Mouse (Mus musculus): Measurements from ENCODE around the gene Zfp692. TPM values are rescaled to one million over a fixed set of nuclear protein-coding genes. Genes with fewer than 3 reads are reported as not detected.
A peak's percentile ranks its signal among the peaks of the same experiment; 100 is the strongest.

The Zfp692 gene
- polyA plus RNA-seq, 1 experiment, result 2.0 TPM

DNA sequence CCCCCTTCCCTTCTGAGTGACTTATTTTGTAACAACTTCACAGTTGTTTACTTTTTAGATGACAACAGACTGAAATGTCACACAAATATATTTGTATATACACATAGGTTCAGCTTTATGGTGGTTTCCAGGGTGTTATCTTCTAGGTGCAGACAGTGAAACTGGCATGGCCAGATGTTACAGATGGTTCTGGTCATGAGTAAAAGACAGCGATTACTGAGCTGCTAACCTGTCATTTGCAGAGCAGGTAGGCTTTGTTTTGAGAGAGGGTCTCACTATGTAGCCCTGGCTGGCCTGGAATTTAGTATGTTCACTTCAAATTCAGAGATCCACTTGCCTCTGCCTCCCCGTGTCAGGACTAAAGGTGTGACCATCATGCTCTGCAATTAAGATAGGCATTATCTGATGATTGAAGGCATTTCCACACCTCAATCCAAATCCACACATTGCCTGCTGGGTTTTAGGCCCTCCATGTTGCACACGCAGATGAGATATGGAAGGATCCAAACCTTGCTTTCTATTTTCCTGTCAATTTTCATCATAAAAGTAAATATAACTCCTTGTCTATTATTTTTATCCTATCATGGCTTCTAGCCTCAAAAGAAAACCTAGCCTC lies 17.9 kb downstream of the Zfp692 start:
- Histone ChIP-seq H3K4me3 (ENCODE audit: insufficient read depth, low read depth, low read length) (no peak overlapping the region), H3K27ac (replicated peaks; ENCODE audit: low read depth, low read length) (no peak overlapping the region), H3K4me1 (ENCODE audit: control insufficient read depth, insufficient read depth, insufficient read length, low read length) (peaks cover 6% of the 10 kb centered on the region; the same call in 1 of the 2 replicates)

DNA sequence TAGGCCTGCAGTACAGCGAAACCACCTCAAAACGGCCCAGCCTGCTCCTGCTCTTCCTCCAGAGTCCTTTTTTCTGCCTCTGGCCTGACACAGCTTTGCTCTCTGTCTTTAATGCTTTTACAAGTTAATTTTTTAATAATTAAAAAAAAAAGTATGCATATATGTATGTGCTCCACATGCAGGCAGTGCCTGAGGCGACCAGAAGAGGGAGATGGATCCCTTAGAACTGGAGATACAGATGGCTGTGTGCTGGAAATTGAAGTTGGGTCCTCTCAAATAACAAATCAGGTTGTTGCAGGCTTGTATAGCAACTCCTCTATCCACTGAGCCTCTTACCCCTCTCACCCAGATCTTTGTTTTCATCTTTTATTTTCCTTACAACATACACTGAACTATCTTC lies 19.9 kb downstream of the Zfp692 start:
- Histone ChIP-seq H3K4me3 (ENCODE audit: insufficient read depth, low read depth, low read length) (no peak overlapping the region), H3K4me1 (ENCODE audit: control insufficient read depth, insufficient read depth, insufficient read length, low read length) (peaks cover 6% of the 10 kb centered on the region), H3K27ac (replicated peaks; ENCODE audit: low read depth, low read length) (no peak overlapping the region)

DNA sequence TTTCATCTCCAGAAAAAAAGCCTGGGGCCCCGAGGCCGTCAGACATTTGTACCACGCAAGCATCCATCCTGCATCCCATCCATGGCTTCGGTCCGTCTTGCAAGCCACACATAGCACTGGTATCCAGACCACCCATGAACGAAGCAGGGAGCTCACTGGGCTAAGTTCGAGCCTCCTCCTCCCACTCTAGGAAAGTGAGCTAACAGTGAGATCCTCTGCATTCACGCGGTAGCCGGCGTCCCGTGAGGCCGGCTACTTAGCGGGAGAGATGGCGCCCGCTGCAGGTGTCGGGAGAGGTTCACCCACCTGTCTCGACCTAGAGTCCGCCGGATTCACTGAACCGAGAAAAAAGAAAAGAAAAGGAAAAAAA lies 23.0 kb downstream of the Zfp692 start:
- H3K4me3 ChIP-seq (ENCODE audit: insufficient read depth, low read depth, low read length), result peak overlapping the region; percentile 84
- H3K27ac ChIP-seq (replicated peaks; ENCODE audit: low read depth, low read length), result peak overlapping the region; percentile 50
- peaks cover 8% of the 10 kb centered on the region; the same call in 1 of the 2 replicates for H3K4me1 ChIP-seq (ENCODE audit: control insufficient read depth, insufficient read depth, insufficient read length, low read length)

DNA sequence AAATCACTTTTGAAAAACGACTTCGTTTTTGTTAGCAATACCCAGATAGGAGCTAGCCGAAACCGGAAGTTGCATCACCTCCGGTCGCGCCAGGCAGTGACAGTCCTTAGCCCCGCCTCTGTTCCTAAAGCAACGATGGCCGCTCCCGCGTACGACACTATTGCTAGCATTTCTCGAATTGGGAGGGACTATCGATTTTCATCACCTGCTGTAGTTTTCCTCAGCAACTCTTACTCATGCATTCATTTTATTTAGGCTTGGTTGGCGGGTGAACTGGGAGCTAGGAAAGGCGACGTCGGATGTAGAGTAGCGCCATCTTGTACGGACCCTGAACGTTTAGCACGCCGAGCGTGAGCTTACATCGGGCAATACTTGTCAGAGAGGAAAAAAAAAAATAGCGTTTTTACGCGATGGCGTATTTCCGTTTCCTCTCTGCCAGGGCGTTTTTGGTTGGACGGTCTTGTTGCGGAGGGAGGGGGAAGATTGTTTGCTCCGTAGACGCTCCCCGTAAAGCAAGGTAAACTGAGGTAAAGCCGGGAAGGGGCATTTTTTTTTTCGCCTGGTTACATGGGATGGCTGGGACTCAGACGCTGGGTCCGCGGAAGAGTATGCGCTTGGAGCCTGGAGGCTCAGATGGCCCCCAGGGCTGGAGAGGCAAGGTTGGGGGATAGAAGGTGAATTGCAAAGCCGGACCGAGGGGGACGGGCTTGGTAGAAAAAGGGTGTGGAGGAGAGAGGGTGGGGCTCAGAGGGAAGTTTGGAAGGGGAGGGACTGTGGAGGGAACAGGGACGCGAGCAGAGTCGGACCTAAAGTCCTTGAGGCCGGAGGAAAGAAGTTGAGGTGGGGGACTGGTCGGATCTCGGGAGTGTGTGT lies 23.6 kb downstream of the Zfp692 start, which contains the start of the genes Zfp672 and Sh3bp5l:
TSS of gene Zfp672 (minus strand) at position 64 of the 873 bp plus-strand sequence.
TSS of gene Sh3bp5l (plus strand) at position 449 of the 873 bp plus-strand sequence.
- Histone ChIP-seq H3K4me1 (ENCODE audit: control insufficient read depth, insufficient read depth, insufficient read length, low read length) (peaks cover 8% of the 10 kb centered on the region; the same call in 1 of the 2 replicates), H3K27ac (replicated peaks; ENCODE audit: low read depth, low read length) (peak within 1 kb of the TSS; percentile 96), H3K4me3 (ENCODE audit: insufficient read depth, low read depth, low read length) (peak within 1 kb of the TSS; percentile 84)

DNA sequence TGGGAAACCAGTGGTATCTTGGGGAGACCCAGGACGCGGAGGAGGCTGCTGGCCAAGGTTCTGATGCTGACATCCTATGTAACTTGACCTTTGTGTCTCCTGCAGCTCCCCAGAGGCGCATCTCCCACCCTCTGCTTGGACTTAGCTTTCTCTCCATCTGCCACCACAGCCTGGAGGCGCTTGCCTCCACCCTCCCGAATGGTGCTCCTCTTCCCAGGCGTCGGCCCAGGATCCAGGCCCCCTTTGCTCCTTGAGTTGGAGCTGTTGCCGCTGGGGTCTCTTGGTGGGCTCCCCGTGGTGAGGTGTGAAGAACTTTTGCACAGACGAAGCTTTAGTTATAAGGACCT lies 24.3 kb downstream of the Zfp692 start:
- peak overlapping the region; percentile 84 for H3K4me3 ChIP-seq (ENCODE audit: insufficient read depth, low read depth, low read length)
- peak overlapping the region; percentile 71 for H3K27ac ChIP-seq (replicated peaks; ENCODE audit: low read depth, low read length)
- H3K4me1 ChIP-seq (ENCODE audit: control insufficient read depth, insufficient read depth, insufficient read length, low read length), result peaks cover 8% of the 10 kb centered on the region; the same call in 1 of the 2 replicates

DNA sequence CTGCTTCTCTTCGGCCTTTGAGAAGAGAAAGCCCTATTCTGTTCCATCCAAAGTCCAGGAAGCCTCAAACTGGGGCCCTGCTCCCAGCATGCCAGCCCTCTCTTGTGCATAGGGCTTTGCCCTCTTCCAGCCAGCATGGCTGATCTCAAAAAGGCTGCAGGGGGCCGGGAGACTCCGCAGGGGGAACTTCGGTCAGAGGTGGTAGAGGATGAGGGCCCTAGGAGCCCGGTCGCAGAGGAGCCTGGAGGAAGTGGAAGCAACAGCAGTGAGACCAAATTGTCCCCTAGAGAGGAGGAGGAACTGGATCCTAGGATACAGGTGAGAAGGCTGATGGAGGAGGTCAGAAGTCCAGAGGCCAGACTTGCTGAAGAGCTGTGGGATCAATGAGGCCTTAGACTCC lies 24.7 kb downstream of the Zfp692 start:
- Histone ChIP-seq H3K4me3 (ENCODE audit: insufficient read depth, low read depth, low read length) (peak overlapping the region; percentile 84), H3K4me1 (ENCODE audit: control insufficient read depth, insufficient read depth, insufficient read length, low read length) (peaks cover 8% of the 10 kb centered on the region; the same call in 1 of the 2 replicates), H3K27ac (replicated peaks; ENCODE audit: low read depth, low read length) (no peak overlapping the region)

DNA sequence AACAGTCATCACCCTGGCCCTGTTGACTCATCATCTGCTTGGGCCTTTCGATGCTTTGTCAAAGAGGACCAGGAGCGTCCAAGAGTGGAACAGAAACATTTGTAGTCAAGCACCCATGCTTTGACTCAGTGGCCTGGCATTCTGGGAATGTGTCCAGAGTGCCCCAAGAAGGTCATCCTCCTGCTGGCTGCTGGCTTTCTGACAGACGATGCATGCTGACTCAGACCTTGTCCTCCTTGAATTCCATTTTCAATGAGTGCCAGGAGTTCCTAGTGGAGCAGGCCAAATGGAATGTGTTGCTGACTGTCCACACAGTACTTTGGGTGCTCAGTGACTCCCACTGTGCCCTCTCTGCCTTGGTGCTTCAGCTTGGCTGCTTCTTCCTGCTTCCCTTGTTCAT lies 27.9 kb downstream of the Zfp692 start:
- no peak overlapping the region for H3K27ac ChIP-seq (replicated peaks; ENCODE audit: low read depth, low read length)
- H3K4me1 ChIP-seq (ENCODE audit: control insufficient read depth, insufficient read depth, insufficient read length, low read length), result peaks cover 8% of the 10 kb centered on the region; the same call in 1 of the 2 replicates
- no peak overlapping the region for H3K4me3 ChIP-seq (ENCODE audit: insufficient read depth, low read depth, low read length)

DNA sequence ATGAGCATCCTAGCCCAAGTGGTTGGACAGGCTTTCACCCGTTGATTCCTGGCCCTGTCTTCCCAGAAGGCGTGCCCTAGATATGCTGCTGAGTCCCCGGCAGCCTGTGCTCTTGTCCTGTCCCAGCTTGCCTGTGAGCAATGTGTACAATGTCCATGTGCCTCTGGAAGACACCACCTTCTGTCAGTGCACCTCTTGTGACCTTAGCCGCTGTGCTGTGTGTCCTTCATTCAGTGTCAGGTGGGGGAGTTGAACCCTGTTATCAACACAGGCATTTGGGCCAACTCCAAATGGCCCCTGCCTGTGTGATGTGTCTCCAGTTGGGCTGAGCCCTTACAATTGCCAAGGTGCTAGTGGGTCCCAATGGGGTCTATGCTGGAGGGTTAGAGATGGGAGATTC lies 39.9 kb downstream of the Zfp692 start:
- no peak overlapping the region for H3K27ac ChIP-seq (replicated peaks; ENCODE audit: low read depth, low read length)
- H3K4me3 ChIP-seq (ENCODE audit: insufficient read depth, low read depth, low read length), result no peak overlapping the region
- no peaks in the 10 kb centered on the region for H3K4me1 ChIP-seq (ENCODE audit: control insufficient read depth, insufficient read depth, insufficient read length, low read length)

DNA sequence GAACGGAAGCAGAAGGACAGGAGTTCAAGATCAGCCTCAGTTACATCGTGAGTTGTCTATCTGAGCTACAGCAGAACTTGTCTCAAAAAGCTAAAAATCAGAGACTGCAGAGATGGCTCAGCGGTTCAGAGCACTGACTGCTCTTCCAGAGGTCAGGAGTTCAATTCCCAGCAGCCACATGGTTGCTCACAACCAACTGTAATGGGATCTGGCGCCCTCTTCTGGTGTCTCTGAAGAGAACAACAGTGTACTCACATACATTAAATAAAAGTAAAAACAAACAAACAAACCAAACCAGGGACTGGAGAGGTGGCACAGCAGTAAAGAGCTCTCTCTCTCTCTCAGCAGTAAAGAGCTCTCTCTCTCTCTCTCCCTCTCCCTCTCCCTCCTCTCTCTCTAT lies 43.8 kb downstream of the Zfp692 start:
- Histone ChIP-seq H3K4me3 (ENCODE audit: insufficient read depth, low read depth, low read length) (no peak overlapping the region), H3K4me1 (ENCODE audit: control insufficient read depth, insufficient read depth, insufficient read length, low read length) (no peaks in the 10 kb centered on the region), H3K27ac (replicated peaks; ENCODE audit: low read depth, low read length) (no peak overlapping the region)

DNA sequence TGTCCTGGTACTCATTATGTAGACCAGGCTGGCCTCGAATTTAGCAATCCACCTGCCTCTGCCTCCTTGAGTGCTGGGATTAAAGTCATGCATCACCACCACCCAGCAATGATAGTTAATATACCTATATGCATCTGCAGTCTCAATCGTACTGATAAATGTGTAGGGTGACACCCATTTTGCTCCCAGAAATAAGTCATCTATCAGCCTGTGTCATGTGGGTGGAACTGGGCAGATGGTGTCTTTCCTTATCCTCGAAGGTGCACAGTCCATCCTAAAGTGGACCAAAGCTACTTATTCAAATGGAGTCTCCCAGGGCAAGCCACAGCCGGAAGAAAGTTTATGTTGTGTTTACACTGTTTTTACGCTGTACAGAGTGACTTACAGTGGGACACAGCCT lies 44.3 kb downstream of the Zfp692 start:
- Histone ChIP-seq H3K4me3 (ENCODE audit: insufficient read depth, low read depth, low read length) (no peak overlapping the region), H3K27ac (replicated peaks; ENCODE audit: low read depth, low read length) (no peak overlapping the region), H3K4me1 (ENCODE audit: control insufficient read depth, insufficient read depth, insufficient read length, low read length) (no peaks in the 10 kb centered on the region)

DNA sequence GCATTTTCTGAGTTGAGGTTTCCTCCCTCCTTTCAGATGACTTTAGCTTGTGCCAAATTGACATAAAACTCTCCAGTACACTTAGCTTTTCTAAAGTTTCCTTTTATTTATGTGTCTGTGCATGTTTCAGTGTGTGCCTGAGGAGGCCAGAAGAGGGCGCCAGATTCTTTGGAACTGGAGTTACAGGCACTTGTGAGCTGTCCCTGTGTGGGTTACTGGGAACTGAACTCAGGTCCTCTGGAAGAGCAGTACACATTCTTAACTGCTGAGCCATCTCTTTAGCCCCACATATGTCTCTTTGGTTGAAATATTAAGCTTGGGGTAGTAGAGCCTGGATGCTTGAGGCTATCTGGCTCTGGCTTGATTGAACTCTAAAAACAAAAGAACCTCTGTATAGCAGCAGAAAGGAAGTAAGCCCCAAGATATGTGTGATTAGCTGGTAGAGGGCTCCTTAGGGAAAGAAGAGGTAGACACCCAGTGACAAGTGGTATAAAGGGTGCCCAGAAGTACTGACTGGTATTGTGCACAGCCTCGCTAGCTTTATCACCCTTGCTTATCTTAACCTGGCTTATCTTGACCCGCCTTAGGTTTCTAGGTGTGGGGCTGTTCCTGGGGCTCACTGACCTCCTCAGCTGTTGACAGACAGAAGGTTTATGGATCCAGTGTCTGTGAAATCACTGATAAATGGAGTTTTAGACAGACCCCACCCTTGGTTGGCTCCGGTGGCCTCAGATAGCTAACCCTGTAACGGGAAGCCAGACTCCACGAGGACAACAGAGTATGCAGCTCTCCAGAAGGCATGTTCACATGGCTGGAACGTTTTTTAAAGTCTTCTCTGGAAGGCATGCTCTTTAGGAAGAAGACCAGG lies 46.0 kb downstream of the Zfp692 start:
- Histone ChIP-seq H3K27ac (replicated peaks; ENCODE audit: low read depth, low read length) (no peak overlapping the region), H3K4me3 (ENCODE audit: insufficient read depth, low read depth, low read length) (no peak overlapping the region), H3K4me1 (ENCODE audit: control insufficient read depth, insufficient read depth, insufficient read length, low read length) (no peaks in the 10 kb centered on the region)

DNA sequence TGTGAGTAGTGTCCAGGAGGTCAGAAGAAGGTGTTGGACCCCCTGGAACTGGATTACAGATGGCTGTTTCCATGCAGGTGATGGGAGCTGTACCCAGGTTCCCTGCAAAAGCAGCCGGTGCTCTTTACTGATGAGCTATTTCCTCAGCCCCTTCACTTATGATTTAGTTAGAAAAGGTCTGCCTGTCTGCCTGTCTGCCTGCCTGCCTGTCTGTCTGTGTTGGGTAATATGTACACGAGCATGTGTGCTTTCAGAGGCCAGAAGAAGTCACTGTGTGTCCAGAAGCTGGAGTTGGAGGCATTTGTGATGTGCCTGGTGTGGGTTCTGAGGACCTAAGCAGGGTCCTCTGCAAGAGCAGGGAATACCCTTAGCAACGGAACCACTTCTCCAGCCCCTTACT lies 46.8 kb downstream of the Zfp692 start:
- no peaks in the 10 kb centered on the region for H3K4me1 ChIP-seq (ENCODE audit: control insufficient read depth, insufficient read depth, insufficient read length, low read length)
- no peak overlapping the region for H3K27ac ChIP-seq (replicated peaks; ENCODE audit: low read depth, low read length)
- no peak overlapping the region for H3K4me3 ChIP-seq (ENCODE audit: insufficient read depth, low read depth, low read length)

DNA sequence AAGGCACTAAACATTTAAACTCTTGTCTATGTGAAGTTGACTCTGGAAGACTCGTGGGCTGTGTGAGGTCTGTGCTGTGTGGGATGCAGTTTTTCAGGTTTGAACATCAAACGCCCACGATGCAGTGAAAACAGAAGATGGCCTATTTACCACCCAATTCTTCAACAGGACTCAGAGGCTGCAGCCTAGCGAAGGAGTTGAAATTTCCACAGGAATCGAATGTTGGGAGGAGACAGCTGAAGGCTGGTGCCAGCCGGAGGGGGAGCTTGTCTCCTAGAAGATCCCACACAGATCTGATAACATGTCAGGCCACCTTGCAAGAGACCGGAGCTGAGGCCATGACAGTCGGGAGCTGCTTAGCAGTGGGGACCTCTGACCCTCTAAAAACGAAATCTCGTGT lies 47.6 kb downstream of the Zfp692 start:
- no peak overlapping the region for H3K27ac ChIP-seq (replicated peaks; ENCODE audit: low read depth, low read length)
- no peak overlapping the region for H3K4me3 ChIP-seq (ENCODE audit: insufficient read depth, low read depth, low read length)
- H3K4me1 ChIP-seq (ENCODE audit: control insufficient read depth, insufficient read depth, insufficient read length, low read length), result no peaks in the 10 kb centered on the region

DNA sequence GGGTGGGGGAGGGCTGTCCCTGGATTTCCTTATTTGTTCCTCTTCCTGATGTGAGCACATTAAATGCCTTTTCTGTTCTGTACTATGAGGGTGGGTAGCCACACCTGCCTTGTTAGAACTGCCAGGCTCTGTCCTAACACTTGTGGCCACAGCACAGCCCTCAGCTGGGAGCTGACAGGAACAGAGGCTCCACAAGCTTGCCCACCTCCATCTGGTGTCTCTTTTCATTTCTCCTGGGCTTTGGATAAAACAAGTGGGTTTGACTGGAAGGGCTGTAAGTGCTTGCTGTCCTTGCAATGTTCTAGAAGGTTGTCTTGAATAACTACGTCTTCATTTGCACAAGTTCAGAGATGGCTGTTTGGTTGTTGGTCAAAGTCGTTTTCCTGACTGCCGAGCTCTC lies 48.1 kb downstream of the Zfp692 start:
- H3K4me3 ChIP-seq (ENCODE audit: insufficient read depth, low read depth, low read length), result no peak overlapping the region
- no peak overlapping the region for H3K27ac ChIP-seq (replicated peaks; ENCODE audit: low read depth, low read length)
- no peaks in the 10 kb centered on the region for H3K4me1 ChIP-seq (ENCODE audit: control insufficient read depth, insufficient read depth, insufficient read length, low read length)

DNA sequence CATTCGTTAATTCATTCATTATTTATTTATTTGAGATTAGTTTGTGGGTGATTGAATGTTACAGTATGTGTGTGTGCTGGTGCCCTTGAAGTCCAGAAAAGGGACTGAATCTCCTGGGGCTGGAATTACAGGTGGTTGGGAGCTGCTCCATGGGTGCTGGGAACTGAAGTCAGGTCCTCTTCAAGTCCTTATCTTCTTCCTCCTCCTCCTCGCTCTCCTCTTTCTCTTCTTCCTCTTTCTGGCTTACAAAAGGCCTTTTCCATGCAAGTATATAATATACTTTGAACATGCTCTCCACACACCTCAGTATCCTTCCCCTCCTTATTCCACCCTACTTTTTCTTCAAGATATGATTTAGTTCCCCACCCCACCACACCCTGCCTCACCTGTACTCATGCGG lies 50.2 kb downstream of the Zfp692 start:
- H3K4me1 ChIP-seq (ENCODE audit: control insufficient read depth, insufficient read depth, insufficient read length, low read length), result no peaks in the 10 kb centered on the region

More for the DNA sequence above, 50.2 kb downstream of the Zfp692 start:
- Histone ChIP-seq H3K27ac (replicated peaks; ENCODE audit: low read depth, low read length) (no peak overlapping the region), H3K4me3 (ENCODE audit: insufficient read depth, low read depth, low read length) (no peak overlapping the region)
